Mouse (Mus musculus): ENCODE data around the gene Git1. TPM values are rescaled to one million over a fixed set of nuclear protein-coding genes. Genes with fewer than 3 reads are reported as not detected.

Git1 gene
- polyA plus RNA-seq, 1 experiment, result 36.2 TPM

DNA sequence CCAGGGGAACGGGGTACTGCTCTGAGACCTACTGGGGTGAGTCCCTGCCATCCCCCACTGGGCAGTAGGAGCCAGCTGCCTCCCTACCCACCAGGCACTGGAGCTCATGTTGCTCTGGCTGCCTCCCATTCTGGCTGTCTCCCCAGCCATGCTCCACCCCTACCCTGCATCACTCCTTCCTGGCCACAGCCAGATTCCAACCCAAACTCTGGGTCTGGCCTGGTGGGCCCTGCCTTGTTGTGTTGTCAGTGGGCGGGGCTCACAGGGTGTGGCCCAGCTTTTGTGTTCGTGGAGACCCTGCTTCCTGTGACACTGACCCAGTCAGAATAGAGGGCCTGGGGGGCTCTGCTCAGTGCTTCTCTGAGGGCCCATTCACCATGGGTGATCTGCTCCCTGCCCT is 10.1 kb downstream of the Git1 start:
- Histone ChIP-seq H3K27me3 (ENCODE audit: control insufficient read depth, insufficient read depth, low read length) (no peaks in the 10 kb centered on the region), H3K4me3 (ENCODE audit: extremely low read depth, insufficient read depth, insufficient read length) (no peak overlapping the region), H3K27ac (ENCODE audit: insufficient read depth, low read length) (no peak overlapping the region), H3K4me1 (ENCODE audit: control insufficient read depth, insufficient read depth, insufficient read length) (no peaks in the 10 kb centered on the region; the same call in 1 of the 2 replicates), H3K36me3 (ENCODE audit: control insufficient read depth, insufficient read depth, low read length) (peaks cover 28% of the 10 kb centered on the region)
- no peak for DNase-seq (ENCODE audit: low read depth in 1 of 2, low spot score in 2 of 2)
- 82% methylated on average over 3 of the region's 3 CpGs for WGBS
- TF ChIP-seq CTCF (IDR thresholded peaks at IDR 0.05; ENCODE audit: extremely low read depth, insufficient read depth, insufficient read length, insufficient replicate concordance), result no peak
- no peak for TF ChIP-seq POLR2A (IDR thresholded peaks at IDR 0.05; ENCODE audit: low read depth, low read length)

DNA sequence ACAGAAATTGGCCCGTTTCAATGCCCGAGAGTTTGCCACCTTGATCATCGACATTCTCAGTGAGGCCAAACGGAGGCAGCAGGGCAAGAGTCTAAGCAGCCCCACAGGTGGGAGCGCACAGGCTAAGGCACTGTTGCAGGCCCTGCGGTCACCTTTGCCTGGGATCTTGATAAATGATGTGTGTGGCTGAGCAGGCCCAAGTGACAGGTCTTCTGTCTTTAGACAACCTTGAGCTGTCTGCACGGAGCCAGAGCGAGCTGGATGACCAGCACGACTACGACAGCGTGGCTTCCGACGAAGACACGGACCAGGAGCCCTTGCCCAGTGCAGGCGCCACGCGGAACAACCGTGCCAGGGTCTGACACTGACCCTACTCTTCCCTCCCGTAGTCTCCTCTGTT is 11.0 kb downstream of the Git1 start:
- Histone ChIP-seq H3K4me1 (ENCODE audit: control insufficient read depth, insufficient read depth, insufficient read length) (no peaks in the 10 kb centered on the region; the same call in 1 of the 2 replicates), H3K27ac (ENCODE audit: insufficient read depth, low read length) (no peak overlapping the region), H3K36me3 (ENCODE audit: control insufficient read depth, insufficient read depth, low read length) (peaks cover 28% of the 10 kb centered on the region), H3K27me3 (ENCODE audit: control insufficient read depth, insufficient read depth, low read length) (no peaks in the 10 kb centered on the region), H3K4me3 (ENCODE audit: extremely low read depth, insufficient read depth, insufficient read length) (no peak overlapping the region)
- TF ChIP-seq POLR2A (IDR thresholded peaks at IDR 0.05; ENCODE audit: low read depth, low read length), result no peak
- no peak for TF ChIP-seq CTCF (IDR thresholded peaks at IDR 0.05; ENCODE audit: extremely low read depth, insufficient read depth, insufficient read length, insufficient replicate concordance)
- WGBS, result 95% methylated on average over 19 of the region's 19 CpGs
- no peak for DNase-seq (ENCODE audit: low read depth in 1 of 2, low spot score in 2 of 2)

DNA sequence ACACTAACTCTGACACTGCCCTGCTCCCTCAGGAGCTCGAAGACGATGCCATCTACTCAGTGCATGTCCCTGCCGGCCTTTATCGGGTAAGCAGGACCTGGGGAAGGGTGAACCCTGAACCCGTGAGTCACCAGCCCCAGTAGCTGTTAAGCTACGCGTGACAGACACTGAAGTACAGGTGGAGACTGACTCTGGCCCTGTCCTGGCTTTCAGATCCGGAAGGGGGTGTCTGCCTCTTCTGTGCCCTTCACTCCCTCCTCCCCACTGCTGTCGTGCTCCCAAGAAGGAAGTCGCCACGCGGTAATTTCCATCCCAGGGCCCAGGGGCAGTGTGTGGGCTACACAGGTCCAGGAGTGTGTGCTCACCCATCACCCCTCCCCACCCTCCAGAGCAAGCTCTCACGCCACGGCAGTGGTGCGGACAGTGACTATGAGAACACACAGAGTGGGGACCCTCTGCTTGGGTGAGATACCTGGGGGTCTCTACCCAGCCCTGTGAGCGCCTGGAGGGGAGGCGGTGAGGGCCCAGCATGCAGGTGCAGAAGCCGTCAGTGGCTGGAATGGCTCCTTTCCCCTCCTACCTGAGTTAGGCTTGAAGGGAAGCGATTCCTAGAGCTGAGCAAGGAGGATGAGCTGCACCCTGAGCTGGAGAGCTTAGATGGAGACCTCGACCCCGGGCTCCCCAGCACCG is 12.1 kb downstream of the Git1 start:
- 93% methylated on average over 22 of the region's 22 CpGs for WGBS
- Histone ChIP-seq H3K27ac (ENCODE audit: insufficient read depth, low read length) (no peak overlapping the region), H3K4me3 (ENCODE audit: extremely low read depth, insufficient read depth, insufficient read length) (no peak overlapping the region), H3K36me3 (ENCODE audit: control insufficient read depth, insufficient read depth, low read length) (peaks cover 26% of the 10 kb centered on the region), H3K4me1 (ENCODE audit: control insufficient read depth, insufficient read depth, insufficient read length) (no peaks in the 10 kb centered on the region; the same call in 1 of the 2 replicates), H3K27me3 (ENCODE audit: control insufficient read depth, insufficient read depth, low read length) (no peaks in the 10 kb centered on the region)
- DNase-seq (ENCODE audit: low read depth in 1 of 2, low spot score in 2 of 2), result no peak
- no peak for TF ChIP-seq CTCF (IDR thresholded peaks at IDR 0.05; ENCODE audit: extremely low read depth, insufficient read depth, insufficient read length, insufficient replicate concordance)
- no peak for TF ChIP-seq POLR2A (IDR thresholded peaks at IDR 0.05; ENCODE audit: low read depth, low read length)

DNA sequence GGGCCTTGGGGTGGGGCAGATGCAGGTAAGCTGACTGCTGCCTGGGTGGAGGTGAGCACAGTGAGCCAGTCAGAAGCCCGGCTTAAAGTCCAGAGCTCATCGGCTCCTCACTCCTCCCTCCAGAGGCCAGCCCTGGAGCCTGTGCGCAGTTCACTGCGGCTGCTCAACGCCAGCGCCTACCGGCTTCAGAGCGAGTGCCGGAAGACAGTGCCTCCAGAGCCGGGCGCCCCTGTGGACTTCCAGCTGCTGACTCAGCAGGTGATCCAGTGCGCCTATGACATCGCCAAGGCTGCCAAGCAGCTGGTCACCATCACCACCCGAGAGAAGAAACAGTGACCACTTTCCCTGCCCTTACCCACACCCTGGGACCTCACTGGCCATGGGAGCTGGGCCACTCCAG is 12.9 kb downstream of the Git1 start:
- no peaks in the 10 kb centered on the region; the same call in 1 of the 2 replicates for H3K4me1 ChIP-seq (ENCODE audit: control insufficient read depth, insufficient read depth, insufficient read length)
- no peak overlapping the region for H3K27ac ChIP-seq (ENCODE audit: insufficient read depth, low read length)
- DNase-seq (ENCODE audit: low read depth in 1 of 2, low spot score in 2 of 2), result no peak
- H3K27me3 ChIP-seq (ENCODE audit: control insufficient read depth, insufficient read depth, low read length), result no peaks in the 10 kb centered on the region
- H3K36me3 ChIP-seq (ENCODE audit: control insufficient read depth, insufficient read depth, low read length), result peaks cover 26% of the 10 kb centered on the region
- H3K4me3 ChIP-seq (ENCODE audit: extremely low read depth, insufficient read depth, insufficient read length), result no peak overlapping the region
- TF ChIP-seq CTCF (IDR thresholded peaks at IDR 0.05; ENCODE audit: extremely low read depth, insufficient read depth, insufficient read length, insufficient replicate concordance) (no peak), POLR2A (IDR thresholded peaks at IDR 0.05; ENCODE audit: low read depth, low read length) (no peak)
- WGBS, result 96% methylated on average over 14 of the region's 14 CpGs

DNA sequence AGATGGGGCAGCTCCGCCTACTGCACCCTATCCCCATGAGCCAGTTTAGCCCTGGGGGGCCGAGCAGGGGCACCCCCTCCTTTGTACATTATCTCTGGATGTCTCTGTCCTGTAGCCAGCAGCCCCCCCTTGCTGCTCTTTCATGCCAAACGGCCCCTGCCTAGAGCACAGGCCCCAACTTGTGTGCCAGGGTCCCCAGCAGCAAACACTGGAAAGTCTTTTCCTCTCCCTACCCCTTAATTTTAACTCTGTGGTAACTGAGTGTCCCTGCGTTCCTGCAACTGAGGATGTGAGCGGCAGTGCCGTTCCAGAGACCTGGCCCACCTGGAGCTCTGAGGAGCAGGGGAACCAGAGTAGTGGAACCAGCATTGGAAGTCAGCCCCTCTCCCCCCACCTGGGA is 13.6 kb downstream of the Git1 start:
- 92% methylated on average over 6 of the region's 6 CpGs for WGBS
- DNase-seq (ENCODE audit: low read depth in 1 of 2, low spot score in 2 of 2), result no peak
- Histone ChIP-seq H3K4me1 (ENCODE audit: control insufficient read depth, insufficient read depth, insufficient read length) (no peaks in the 10 kb centered on the region; the same call in 1 of the 2 replicates), H3K36me3 (ENCODE audit: control insufficient read depth, insufficient read depth, low read length) (peaks cover 26% of the 10 kb centered on the region), H3K4me3 (ENCODE audit: extremely low read depth, insufficient read depth, insufficient read length) (no peak overlapping the region), H3K27me3 (ENCODE audit: control insufficient read depth, insufficient read depth, low read length) (no peaks in the 10 kb centered on the region), H3K27ac (ENCODE audit: insufficient read depth, low read length) (no peak overlapping the region)
- TF ChIP-seq POLR2A (IDR thresholded peaks at IDR 0.05; ENCODE audit: low read depth, low read length) (no peak), CTCF (IDR thresholded peaks at IDR 0.05; ENCODE audit: extremely low read depth, insufficient read depth, insufficient read length, insufficient replicate concordance) (no peak)

DNA sequence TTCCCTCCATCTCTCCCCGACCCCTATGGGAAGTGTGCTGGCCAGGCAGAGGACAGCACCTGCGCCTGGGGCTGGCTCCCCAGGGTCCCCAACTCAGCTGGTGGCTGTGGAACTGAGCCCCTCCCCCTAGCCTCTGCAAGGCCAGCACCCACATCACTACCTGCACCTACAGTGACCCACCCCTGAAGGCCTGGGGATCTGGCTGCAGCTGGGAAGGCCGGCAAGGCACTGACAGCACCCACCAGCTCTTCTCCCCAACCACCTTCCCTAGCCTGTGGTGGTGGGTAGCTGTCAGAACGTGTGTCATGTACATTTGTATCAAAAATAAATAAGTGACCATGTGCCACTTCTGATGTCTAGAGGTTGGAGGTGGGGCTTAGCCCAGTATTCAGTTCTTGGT is 14.1 kb downstream of the Git1 start:
- peaks cover 26% of the 10 kb centered on the region for H3K36me3 ChIP-seq (ENCODE audit: control insufficient read depth, insufficient read depth, low read length)
- no peak overlapping the region for H3K4me3 ChIP-seq (ENCODE audit: extremely low read depth, insufficient read depth, insufficient read length)
- TF ChIP-seq CTCF (IDR thresholded peaks at IDR 0.05; ENCODE audit: extremely low read depth, insufficient read depth, insufficient read length, insufficient replicate concordance) (no peak), POLR2A (IDR thresholded peaks at IDR 0.05; ENCODE audit: low read depth, low read length) (no peak)
- DNase-seq (ENCODE audit: low read depth in 1 of 2, low spot score in 2 of 2), result no peak
- 69% methylated on average over 4 of the region's 4 CpGs for WGBS
- H3K4me1 ChIP-seq (ENCODE audit: control insufficient read depth, insufficient read depth, insufficient read length), result peaks cover 1% of the 10 kb centered on the region; the same call in 1 of the 2 replicates
- no peak overlapping the region for H3K27ac ChIP-seq (ENCODE audit: insufficient read depth, low read length)
- no peaks in the 10 kb centered on the region for H3K27me3 ChIP-seq (ENCODE audit: control insufficient read depth, insufficient read depth, low read length)
